In the genomic region with DNA sequence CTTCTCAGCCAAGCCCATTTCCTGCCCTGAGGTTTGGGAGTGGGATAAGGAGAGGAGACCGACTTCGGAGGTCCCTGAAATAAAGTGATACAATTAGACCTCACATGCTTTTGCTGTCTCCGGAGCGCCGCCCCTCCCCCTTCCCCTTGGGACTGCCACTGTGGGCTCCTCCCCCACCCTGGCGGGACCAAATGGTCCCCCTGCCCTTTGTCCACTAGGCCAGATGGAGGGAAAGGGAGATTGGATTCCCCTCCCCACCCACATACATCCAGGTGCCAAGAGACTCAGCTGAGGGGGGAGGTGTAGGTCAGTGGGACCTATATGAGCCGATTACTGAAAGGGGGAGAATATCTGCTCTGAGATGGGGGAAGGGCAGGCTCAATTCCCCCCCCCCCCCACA, we compare ENCODE assay signal across 8 mouse cellular contexts. TPM values are rescaled to one million over a fixed set of nuclear protein-coding genes. Genes with fewer than 3 reads are reported as not detected.
DNase-seq lines count a peak whose midpoint lies in the region; ATAC-seq and TF ChIP-seq lines count a peak whose summit lies in the region.

No protein-coding gene starts in this region.

- peak overlapping the region; percentile 94 for H3K27ac ChIP-seq in heart, embryonic 10.5 days
- H3K27ac ChIP-seq in heart, adult 2 months, result no peak overlapping the region; the same call in 1 of the 2 replicates
- peak overlapping the region; percentile 97 for H3K27ac ChIP-seq in forebrain, embryonic 12.5 days
- H3K27ac ChIP-seq in kidney, embryonic 15.5 days, result peak overlapping the region; percentile 98
- H3K27ac ChIP-seq in midbrain, embryonic 15.5 days, result peak overlapping the region; percentile 91

- no peak for TF ChIP-seq EP300 in heart, adult 2 months (IDR thresholded peaks at IDR 0.05; ENCODE audit: insufficient read depth, low read depth, low read length)

- no peaks in the 10 kb centered on the region for H3K9me3 ChIP-seq in heart, embryonic 10.5 days
- no peaks in the 10 kb centered on the region for H3K9me3 ChIP-seq in forebrain, embryonic 12.5 days
- no peaks in the 10 kb centered on the region for H3K9me3 ChIP-seq in kidney, embryonic 15.5 days (replicated peaks)
- no peaks in the 10 kb centered on the region for H3K9me3 ChIP-seq in midbrain, embryonic 15.5 days

- whole genome bisulfite sequencing in heart, embryonic 10.5 days, result 4% methylated on average over 7 of the region's 7 CpGs
- 26% methylated on average over 7 of the region's 7 CpGs for WGBS in heart, adult 2 months
- 0% methylated on average over 7 of the region's 7 CpGs for WGBS in forebrain, embryonic 12.5 days
- WGBS in kidney, embryonic 15.5 days, result 0% methylated on average over 7 of the region's 7 CpGs
- WGBS in midbrain, embryonic 15.5 days, result 3% methylated on average over 7 of the region's 7 CpGs

- H3K4me1 ChIP-seq in heart, embryonic 10.5 days, result peaks cover 98% of the 10 kb centered on the region
- H3K4me1 ChIP-seq in heart, adult 2 months (ENCODE audit: control insufficient read depth, insufficient read depth, low read length), result peaks cover 14% of the 10 kb centered on the region
- peaks cover 77% of the 10 kb centered on the region for H3K4me1 ChIP-seq in forebrain, embryonic 12.5 days
- peaks cover 93% of the 10 kb centered on the region for H3K4me1 ChIP-seq in kidney, embryonic 15.5 days
- H3K4me1 ChIP-seq in midbrain, embryonic 15.5 days, result peaks cover 64% of the 10 kb centered on the region

- TF ChIP-seq POLR2A in heart, adult 2 months (IDR thresholded peaks at IDR 0.05; ENCODE audit: insufficient read depth, low read depth, low read length), result no peak

- intact Hi-C loops in heart, adult 2 months (cut with DNase I), result no loop called here
- intact Hi-C loops in left cerebral cortex, postnatal 25 days (cut with DNase I), result no loop called here

- 0 out of 2 replicates have a peak, but pooled peaks cover 10% of the 10 kb centered on the region for H3K36me3 ChIP-seq in heart, embryonic 10.5 days
- H3K36me3 ChIP-seq in heart, adult 2 months (ENCODE audit: control insufficient read depth, insufficient read depth, low read length), result no peaks in the 10 kb centered on the region
- H3K36me3 ChIP-seq in forebrain, embryonic 12.5 days (replicated peaks), result peaks cover 10% of the 10 kb centered on the region
- H3K36me3 ChIP-seq in kidney, embryonic 15.5 days, result no peaks in the 10 kb centered on the region
- no peaks in the 10 kb centered on the region for H3K36me3 ChIP-seq in midbrain, embryonic 15.5 days (replicated peaks)

- H3K27me3 ChIP-seq in heart, embryonic 10.5 days (ENCODE audit: insufficient read depth, poor library complexity, severe bottlenecking), result peaks cover 4% of the 10 kb centered on the region; the same call in 1 of the 2 replicates
- H3K27me3 ChIP-seq in heart, adult 2 months (ENCODE audit: control insufficient read depth, insufficient read depth, low read length), result no peaks in the 10 kb centered on the region
- no peaks in the 10 kb centered on the region for H3K27me3 ChIP-seq in forebrain, embryonic 12.5 days
- no peaks in the 10 kb centered on the region for H3K27me3 ChIP-seq in kidney, embryonic 15.5 days
- no peaks in the 10 kb centered on the region for H3K27me3 ChIP-seq in midbrain, embryonic 15.5 days (replicated peaks)

- no peak for TF ChIP-seq CTCF in heart, adult 2 months (IDR thresholded peaks at IDR 0.05)

- H3K79me2 ChIP-seq in heart, adult 2 months (replicated peaks; ENCODE audit: control insufficient read depth, insufficient read depth, low read length), result no peaks in the 10 kb centered on the region

- H3K4me2 ChIP-seq in forebrain, embryonic 12.5 days, result peak overlapping the region; percentile 96
- H3K4me2 ChIP-seq in kidney, embryonic 15.5 days, result peak overlapping the region; percentile 97
- peak overlapping the region; percentile 77 for H3K4me2 ChIP-seq in midbrain, embryonic 15.5 days

- no peak for DNase-seq in heart, embryonic 10.5 days (ENCODE audit: low spot score)
- DNase-seq in heart, adult 2 months, result no peak
- DNase-seq in NIH3T3 (ENCODE audit: low read depth), result peak; percentile 60
- DNase-seq in left cerebral cortex, postnatal 25 days (ENCODE audit: low spot score in 2 of 2), result no peak

- peak; percentile 5; the same call in 1 of the 2 replicates for ATAC-seq in forebrain, embryonic 12.5 days (ENCODE audit: low FRiP score)
- ATAC-seq in kidney, embryonic 15.5 days (replicated peaks; ENCODE audit: low FRiP score), result peak; percentile 1
- no peak for ATAC-seq in midbrain, embryonic 15.5 days (replicated peaks)
- ATAC-seq in granulocyte monocyte progenitor cell, adult 5-6 weeks (replicated peaks; ENCODE audit: poor library complexity, severe bottlenecking), result no peak

- H3K4me3 ChIP-seq in heart, embryonic 10.5 days, result peak overlapping the region; percentile 87
- H3K4me3 ChIP-seq in heart, adult 2 months, result no peak overlapping the region
- peak overlapping the region; percentile 78 for H3K4me3 ChIP-seq in forebrain, embryonic 12.5 days (replicated peaks)
- peak overlapping the region; percentile 82 for H3K4me3 ChIP-seq in kidney, embryonic 15.5 days (replicated peaks)
- peak overlapping the region; percentile 70 for H3K4me3 ChIP-seq in midbrain, embryonic 15.5 days

- no peak overlapping the region for H3K9ac ChIP-seq in heart, adult 2 months (ENCODE audit: low read depth, low read length)
- H3K9ac ChIP-seq in forebrain, embryonic 12.5 days, result peak overlapping the region; percentile 92
- H3K9ac ChIP-seq in kidney, embryonic 15.5 days, result peak overlapping the region; percentile 85
- H3K9ac ChIP-seq in midbrain, embryonic 15.5 days, result peak overlapping the region; percentile 87

RNA-seq across cellular contexts. Expression of gene Pcbp4, which starts 0.3 kb away (rescaled TPM):
- polyA plus RNA-seq in heart, embryonic 10.5 days (2016; fragmentation: Nextera tagmentation; extraction: Ambion mirVana), result 135 and 186 TPM in 2 replicates
- 10 to 100 TPM; 70.0 to 74.6 TPM for total RNA-seq in heart, adult 2 months (2021)
- 92.8 and 95.8 TPM in 2 replicates for polyA plus RNA-seq in heart, adult 2 months (2012; rRNA removed)
- polyA plus RNA-seq in forebrain, embryonic 12.5 days (2016; fragmentation: Nextera tagmentation; extraction: Ambion mirVana), result 299 and 311 TPM in 2 replicates
- 118 and 140 TPM in 2 replicates for polyA plus RNA-seq in kidney, embryonic 15.5 days (2015; fragmentation: Nextera tagmentation; extraction: Ambion mirVana)
- 295 and 310 TPM in 2 replicates for polyA plus RNA-seq in midbrain, embryonic 15.5 days (2015; fragmentation: Nextera tagmentation; extraction: Ambion mirVana)
- 4.5 TPM in 2 replicates for total RNA-seq in granulocyte monocyte progenitor cell, adult 5-6 weeks (2014; fragmentation: Nextera tagmentation)
- total RNA-seq in granulocyte monocyte progenitor cell, adult 5-6 weeks (2017), result 1.2 and 3.6 TPM in 2 replicates
- 100 to 1,000 TPM; 161 to 166 TPM for total RNA-seq in left cerebral cortex, postnatal 25 days (2021)

RNA-seq across cellular contexts. Expression of gene Abhd14a, which starts 5.3 kb away (rescaled TPM):
- polyA plus RNA-seq in heart, embryonic 10.5 days (2016; fragmentation: Nextera tagmentation; extraction: Ambion mirVana), result 42.0 and 46.2 TPM in 2 replicates
- total RNA-seq in heart, adult 2 months (2021), result 10 to 100 TPM; 18.7 to 21.8 TPM
- polyA plus RNA-seq in heart, adult 2 months (2012; rRNA removed), result 33.2 and 43.0 TPM in 2 replicates
- 37.7 and 39.0 TPM in 2 replicates for polyA plus RNA-seq in forebrain, embryonic 12.5 days (2016; fragmentation: Nextera tagmentation; extraction: Ambion mirVana)
- 55.5 and 56.8 TPM in 2 replicates for polyA plus RNA-seq in kidney, embryonic 15.5 days (2015; fragmentation: Nextera tagmentation; extraction: Ambion mirVana)
- 71.2 and 71.3 TPM in 2 replicates for polyA plus RNA-seq in midbrain, embryonic 15.5 days (2015; fragmentation: Nextera tagmentation; extraction: Ambion mirVana)
- total RNA-seq in granulocyte monocyte progenitor cell, adult 5-6 weeks (2014; fragmentation: Nextera tagmentation), result 50.3 and 57.3 TPM in 2 replicates
- 26.0 and 27.0 TPM in 2 replicates for total RNA-seq in granulocyte monocyte progenitor cell, adult 5-6 weeks (2017)
- total RNA-seq in left cerebral cortex, postnatal 25 days (2021), result 10 to 100 TPM; 40.6 to 44.0 TPM

RNA-seq across cellular contexts. Expression of gene Abhd14b, which starts 5.6 kb away (rescaled TPM):
- polyA plus RNA-seq in heart, embryonic 10.5 days (2016; fragmentation: Nextera tagmentation; extraction: Ambion mirVana), result 4.8 and 7.8 TPM in 2 replicates
- 1 to 10 TPM; 6.6 to 6.8 TPM for total RNA-seq in heart, adult 2 months (2021)
- 27.8 and 34.8 TPM in 2 replicates for polyA plus RNA-seq in heart, adult 2 months (2012; rRNA removed)
- 4.4 TPM in 2 replicates for polyA plus RNA-seq in forebrain, embryonic 12.5 days (2016; fragmentation: Nextera tagmentation; extraction: Ambion mirVana)
- 27.9 and 30.6 TPM in 2 replicates for polyA plus RNA-seq in kidney, embryonic 15.5 days (2015; fragmentation: Nextera tagmentation; extraction: Ambion mirVana)
- polyA plus RNA-seq in midbrain, embryonic 15.5 days (2015; fragmentation: Nextera tagmentation; extraction: Ambion mirVana), result 8.9 and 11.0 TPM in 2 replicates
- total RNA-seq in granulocyte monocyte progenitor cell, adult 5-6 weeks (2014; fragmentation: Nextera tagmentation), result 17.5 and 26.1 TPM in 2 replicates
- 5.7 and 7.2 TPM in 2 replicates for total RNA-seq in granulocyte monocyte progenitor cell, adult 5-6 weeks (2017)
- 1 to 10 TPM; 8.3 to 9.7 TPM for total RNA-seq in left cerebral cortex, postnatal 25 days (2021)

RNA-seq across cellular contexts. Expression of gene Gpr62, which starts 12.9 kb away (rescaled TPM):
- 0.14 and 0.35 TPM in 2 replicates for polyA plus RNA-seq in heart, embryonic 10.5 days (2016; fragmentation: Nextera tagmentation; extraction: Ambion mirVana)
- not detected for total RNA-seq in heart, adult 2 months (2021)
- polyA plus RNA-seq in heart, adult 2 months (2012; rRNA removed), result 0.12 TPM in 1 of 2 replicates, not detected in the other
- 0.26 and 0.55 TPM in 2 replicates for polyA plus RNA-seq in forebrain, embryonic 12.5 days (2016; fragmentation: Nextera tagmentation; extraction: Ambion mirVana)
- 0.22 and 0.47 TPM in 2 replicates for polyA plus RNA-seq in kidney, embryonic 15.5 days (2015; fragmentation: Nextera tagmentation; extraction: Ambion mirVana)
- polyA plus RNA-seq in midbrain, embryonic 15.5 days (2015; fragmentation: Nextera tagmentation; extraction: Ambion mirVana), result 1.2 and 1.4 TPM in 2 replicates
- not detected in 2 replicates for total RNA-seq in granulocyte monocyte progenitor cell, adult 5-6 weeks (2014; fragmentation: Nextera tagmentation)
- total RNA-seq in granulocyte monocyte progenitor cell, adult 5-6 weeks (2017), result not detected in 2 replicates
- total RNA-seq in left cerebral cortex, postnatal 25 days (2021), result 1 to 10 TPM; 7.7 to 8.6 TPM

RNA-seq across cellular contexts. Expression of gene Acy1, which starts 14.7 kb away (rescaled TPM):
- polyA plus RNA-seq in heart, embryonic 10.5 days (2016; fragmentation: Nextera tagmentation; extraction: Ambion mirVana), result 31.2 and 45.1 TPM in 2 replicates
- total RNA-seq in heart, adult 2 months (2021), result 10 to 100 TPM; 20.1 to 26.7 TPM
- 12.0 and 12.5 TPM in 2 replicates for polyA plus RNA-seq in heart, adult 2 months (2012; rRNA removed)
- polyA plus RNA-seq in forebrain, embryonic 12.5 days (2016; fragmentation: Nextera tagmentation; extraction: Ambion mirVana), result 38.0 and 42.6 TPM in 2 replicates
- 49.9 and 52.0 TPM in 2 replicates for polyA plus RNA-seq in kidney, embryonic 15.5 days (2015; fragmentation: Nextera tagmentation; extraction: Ambion mirVana)
- 20.7 TPM in 2 replicates for polyA plus RNA-seq in midbrain, embryonic 15.5 days (2015; fragmentation: Nextera tagmentation; extraction: Ambion mirVana)
- total RNA-seq in granulocyte monocyte progenitor cell, adult 5-6 weeks (2014; fragmentation: Nextera tagmentation), result 35.0 and 41.7 TPM in 2 replicates
- 34.2 and 54.3 TPM in 2 replicates for total RNA-seq in granulocyte monocyte progenitor cell, adult 5-6 weeks (2017)
- 10 to 100 TPM; 12.9 to 19.1 TPM for total RNA-seq in left cerebral cortex, postnatal 25 days (2021)

Comparison
In these comparisons a context has a peak if more than half of its experiments do, and no peak if none do; other contexts are left out.
1. ATAC-seq: peak in forebrain, embryonic 12.5 days (single experiment) and kidney, embryonic 15.5 days (single experiment); none in midbrain, embryonic 15.5 days (single experiment) and granulocyte monocyte progenitor cell, adult 5-6 weeks (single experiment).
2. Peak in every context shown above with its lines, with median percentiles within 50 percentile points of each other: H3K4me2 ChIP-seq.